Mouse (Mus musculus): Measurements from ENCODE around the gene Rspry1.

Gene Rspry1

DNA sequence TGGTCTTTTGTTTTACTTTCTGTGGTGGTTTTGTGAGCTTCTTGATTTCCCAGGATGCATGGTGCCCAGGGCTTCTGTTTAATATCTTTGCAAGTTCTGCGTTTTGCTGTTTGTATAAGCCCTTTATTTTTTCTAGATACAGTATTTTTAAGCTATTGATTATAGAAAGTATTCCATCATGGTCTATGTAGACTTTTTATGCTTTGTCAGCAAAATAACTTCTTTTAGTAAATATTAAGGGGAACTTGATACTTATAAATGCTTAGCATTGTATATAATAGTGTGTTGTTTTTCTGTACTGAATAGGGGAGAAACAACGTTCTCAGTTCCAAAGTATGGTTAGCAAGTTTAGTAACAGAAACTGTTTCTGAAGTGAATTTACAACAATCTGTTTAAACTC, 2.3 kb downstream of the Rspry1 start:
- DNase-seq: no peak

DNA sequence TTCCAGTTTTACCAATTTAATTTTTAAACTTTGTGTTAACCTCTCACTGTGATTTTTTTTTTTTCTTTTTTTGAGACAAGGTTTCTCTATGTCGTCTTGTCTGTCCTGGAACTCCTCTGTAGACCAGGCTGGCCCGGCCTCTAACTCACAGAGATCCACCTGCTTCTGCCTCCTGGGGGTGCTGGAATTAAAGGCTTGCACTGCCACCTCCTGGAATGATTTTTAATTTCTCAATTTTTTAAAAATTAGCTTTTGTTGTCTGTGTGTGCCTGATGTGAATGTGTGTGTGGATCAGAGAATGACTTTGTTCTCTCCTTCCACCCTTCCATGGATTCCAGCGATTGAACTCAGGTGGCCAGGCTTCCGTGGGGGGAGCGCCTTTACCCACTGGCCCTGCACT, 5.3 kb downstream of the Rspry1 start:
- no peak for DNase-seq

DNA sequence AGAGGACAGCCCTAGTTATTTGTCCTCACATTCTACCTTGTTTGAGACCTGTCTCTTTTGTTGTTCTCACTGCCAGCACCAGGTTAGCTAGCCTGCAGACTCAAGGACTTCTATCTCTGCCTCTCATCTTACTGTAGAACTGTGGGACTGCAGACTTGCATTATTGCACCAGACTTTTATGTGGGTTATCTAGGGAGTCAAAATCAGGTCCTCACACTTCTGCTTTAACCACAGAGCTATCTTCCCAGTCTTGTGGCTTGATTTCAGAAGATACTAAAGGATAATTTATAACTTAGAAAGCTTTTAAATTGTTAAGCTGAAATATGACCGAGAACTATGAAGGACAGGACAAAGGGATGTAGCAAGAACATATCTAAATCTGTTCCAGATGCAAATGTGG, 23.1 kb downstream of the Rspry1 start:
- no peak for DNase-seq

- no peak for DNase-seq
Observed at GRCm38 (mm10) chr8:94633564-94634194, 31.9 kb downstream of the Rspry1 start.

DNA sequence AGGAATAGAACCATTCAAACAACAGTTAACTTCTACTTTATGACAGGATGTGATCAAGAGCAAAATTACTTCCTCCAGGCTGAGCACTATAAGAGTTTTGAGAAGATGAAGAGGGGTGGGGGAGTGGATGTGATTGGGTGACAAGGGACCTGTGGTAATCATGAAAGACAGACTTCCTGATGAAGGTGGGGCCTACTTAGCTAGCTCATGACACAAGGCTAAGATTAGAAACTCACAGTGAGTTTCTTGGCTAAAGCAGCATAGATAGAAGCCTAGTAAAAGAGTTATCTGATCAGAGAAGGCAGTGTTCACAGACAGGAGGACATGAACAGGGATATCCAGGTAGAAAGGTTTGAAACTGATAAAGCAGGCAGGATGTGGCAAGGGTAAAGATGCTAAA, 32.5 kb downstream of the Rspry1 start:
- DNase-seq: no peak

- DNase-seq: no peak
Observed at GRCm38 (mm10) chr8:94641183-94641582, 39.4 kb downstream of the Rspry1 start.

GRCm38 (mm10) chr8:94641938-94642337, 40.2 kb downstream of the Rspry1 start:
- DNase-seq: no peak

GRCm38 (mm10) chr8:94645202-94645601, 43.5 kb downstream of the Rspry1 start:
- no peak for DNase-seq

- DNase-seq: no peak
Observed at GRCm38 (mm10) chr8:94646165-94646564, 44.4 kb downstream of the Rspry1 start.

DNA sequence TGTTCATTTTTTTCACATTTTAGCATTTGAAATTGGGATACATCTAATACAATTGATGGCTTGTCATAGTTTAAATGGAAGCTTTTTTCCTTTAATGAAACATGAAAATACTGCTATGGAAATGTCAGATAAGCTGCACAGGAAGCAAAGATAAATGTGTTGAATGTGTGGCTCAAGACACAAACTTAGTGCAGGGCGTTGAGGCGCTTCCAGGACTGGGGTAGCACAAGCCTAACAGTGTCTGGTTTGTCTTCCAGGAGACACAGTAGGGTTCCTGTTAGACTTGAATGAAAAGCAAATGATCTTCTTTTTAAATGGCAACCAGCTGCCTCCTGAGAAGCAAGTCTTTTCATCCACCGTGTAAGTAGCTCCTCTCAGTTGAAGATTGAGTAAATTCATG, 47.8 kb downstream of the Rspry1 start:
- no peak for DNase-seq

- DNase-seq: no peak
Observed at GRCm38 (mm10) chr8:94652951-94653350, 51.2 kb downstream of the Rspry1 start.

GRCm38 (mm10) chr8:94654994-94655393, 53.3 kb downstream of the Rspry1 start:
- no peak for DNase-seq

GRCm38 (mm10) chr8:94658031-94658430, 56.3 kb downstream of the Rspry1 start:
- DNase-seq: no peak

DNA sequence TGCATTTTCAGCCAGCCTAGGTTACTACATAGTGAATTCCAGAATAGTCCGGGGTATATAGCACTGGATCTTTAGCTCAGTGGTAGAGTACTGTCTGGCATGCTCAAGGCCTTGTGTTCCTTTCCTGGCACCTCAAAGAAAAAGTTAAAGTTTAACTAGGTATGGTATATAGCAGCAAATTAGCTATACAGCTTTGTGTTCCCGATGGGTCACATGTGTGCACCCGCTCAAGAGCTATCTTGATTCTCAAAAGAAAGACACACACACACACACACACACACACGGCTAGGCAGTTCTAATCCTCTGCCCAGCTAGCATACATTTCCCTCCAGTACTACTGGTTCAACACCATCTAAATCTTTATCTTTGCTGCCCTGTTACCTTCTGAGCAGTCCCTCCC, 58.7 kb downstream of the Rspry1 start:
- no peak for DNase-seq

DNA sequence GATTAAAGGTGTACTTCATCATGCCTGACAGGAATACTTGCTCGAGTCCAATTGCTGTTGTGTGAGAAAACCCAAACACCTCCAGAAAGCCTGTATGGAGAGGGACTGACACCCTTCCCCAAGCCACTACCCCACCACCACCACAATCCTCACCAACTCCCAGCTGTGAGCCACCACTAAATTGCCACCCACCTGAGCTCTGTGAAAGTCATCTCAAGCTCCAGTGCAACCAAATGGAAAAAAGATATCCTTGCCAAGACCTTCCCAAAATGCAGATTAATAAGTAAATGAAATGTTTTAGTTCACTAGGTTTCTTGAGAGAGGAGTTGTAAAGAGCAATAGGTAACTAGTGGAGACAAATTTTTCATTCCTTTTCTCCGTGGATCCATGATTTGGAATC, 63.0 kb downstream of the Rspry1 start:
- DNase-seq: no peak

DNA sequence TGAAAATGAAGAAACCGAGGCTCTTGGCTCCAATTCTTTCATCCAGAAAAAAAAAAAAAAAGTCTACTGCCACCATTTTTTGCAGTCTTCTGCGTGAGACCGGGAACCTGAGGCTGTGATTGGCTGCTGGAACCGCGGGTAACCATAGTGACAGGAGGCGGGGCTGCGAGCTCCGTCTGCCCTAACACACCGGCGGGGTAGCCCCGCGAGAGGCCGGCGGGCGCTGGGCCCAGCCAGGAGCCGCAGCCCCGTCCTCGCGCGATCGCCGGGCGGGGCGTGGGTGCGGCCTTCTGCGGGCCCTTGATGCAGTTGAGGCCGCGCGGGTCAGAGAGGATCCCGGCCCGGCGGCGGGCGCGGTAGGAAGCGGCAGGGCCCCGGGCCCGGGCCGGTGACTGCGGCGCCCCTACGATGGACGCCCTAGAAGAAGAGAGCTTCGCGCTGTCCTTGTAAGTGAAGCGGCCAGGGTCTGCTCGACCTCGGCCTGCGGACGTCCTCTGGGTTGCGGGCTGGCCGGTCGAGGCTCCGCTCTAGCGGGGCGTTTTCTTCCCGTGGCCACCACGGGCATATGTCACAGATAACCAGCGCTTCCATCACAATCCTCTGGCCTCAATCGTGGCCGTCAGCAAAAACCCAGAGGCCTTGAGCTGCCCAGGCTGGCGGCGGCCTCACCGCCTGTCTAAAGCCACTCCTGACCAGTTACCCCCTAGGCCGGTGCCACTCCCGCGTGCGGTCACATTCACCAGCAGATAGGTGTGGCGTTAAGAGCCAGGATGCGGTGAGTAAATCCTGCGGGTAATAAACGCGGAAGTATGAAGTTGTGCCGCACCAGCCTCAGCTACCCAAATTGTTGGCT, 64.9 kb downstream of the Rspry1 start, which contains the start of gene Arl2bp:
TSS of gene Arl2bp (plus strand) at position 145 of the 853 bp plus-strand sequence.
- DNase-seq: peak; percentile 93

DNA sequence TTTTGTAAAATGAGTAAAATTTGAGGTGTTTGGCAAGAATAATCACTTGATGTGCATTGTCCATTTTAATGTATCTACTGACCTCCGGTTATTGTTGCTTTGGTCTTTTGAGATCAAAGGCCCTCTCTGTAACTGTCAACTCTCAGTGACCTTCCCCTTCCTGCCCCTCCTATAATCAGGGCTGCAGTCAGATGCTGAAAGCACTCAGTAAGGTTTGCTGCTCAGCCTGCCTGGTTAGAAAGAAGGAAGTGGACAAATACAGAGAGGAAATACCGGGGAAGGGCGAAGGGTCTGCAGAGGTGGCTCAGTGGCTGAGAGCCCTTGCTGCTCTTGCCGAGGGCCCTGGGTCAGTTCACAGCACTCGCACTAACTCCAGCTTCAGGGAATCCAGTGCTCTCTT, 72.6 kb downstream of the Rspry1 start:
- DNase-seq: no peak

DNA sequence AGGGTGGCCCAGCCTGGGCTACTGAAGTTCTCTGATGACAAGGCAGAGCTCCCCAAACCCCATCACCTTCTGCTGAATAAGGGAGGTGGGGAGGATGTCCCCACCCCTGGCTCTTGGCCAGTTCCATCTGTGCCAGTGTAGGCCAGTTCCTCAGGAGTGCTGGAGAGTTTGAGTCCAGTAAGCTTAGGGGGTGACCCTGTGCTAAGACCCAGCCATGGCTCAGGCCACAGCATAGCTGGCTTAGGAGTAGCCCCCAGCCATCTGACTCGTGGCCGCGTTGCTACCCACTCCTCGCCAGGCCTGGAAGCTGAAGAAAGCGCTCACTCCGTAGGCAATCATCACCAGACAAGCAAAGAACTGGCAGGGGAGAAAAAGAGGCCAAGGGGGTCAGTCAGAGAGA, 74.2 kb downstream of the Rspry1 start:
- no peak for DNase-seq

DNA sequence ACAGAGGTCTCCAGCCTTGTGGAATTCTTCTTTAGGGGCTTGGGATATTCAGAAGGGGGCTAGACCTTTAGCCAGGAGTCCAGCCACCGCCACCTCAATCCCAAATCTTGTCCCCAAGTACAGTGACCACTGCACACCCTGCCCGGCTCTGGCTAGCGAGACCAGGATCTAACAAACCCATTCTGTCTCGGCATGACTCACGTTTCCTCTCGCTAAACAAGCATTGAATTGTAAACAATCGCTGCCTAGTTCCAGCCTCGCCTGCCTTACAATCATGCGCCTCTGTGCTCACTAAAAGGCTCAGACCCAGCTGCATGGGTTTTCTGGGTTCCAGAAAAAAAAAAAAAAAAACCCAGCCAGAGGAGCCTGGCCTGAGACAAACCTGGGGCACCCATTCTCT, 76.8 kb downstream of the Rspry1 start:
- peak; percentile 32 for DNase-seq

DNA sequence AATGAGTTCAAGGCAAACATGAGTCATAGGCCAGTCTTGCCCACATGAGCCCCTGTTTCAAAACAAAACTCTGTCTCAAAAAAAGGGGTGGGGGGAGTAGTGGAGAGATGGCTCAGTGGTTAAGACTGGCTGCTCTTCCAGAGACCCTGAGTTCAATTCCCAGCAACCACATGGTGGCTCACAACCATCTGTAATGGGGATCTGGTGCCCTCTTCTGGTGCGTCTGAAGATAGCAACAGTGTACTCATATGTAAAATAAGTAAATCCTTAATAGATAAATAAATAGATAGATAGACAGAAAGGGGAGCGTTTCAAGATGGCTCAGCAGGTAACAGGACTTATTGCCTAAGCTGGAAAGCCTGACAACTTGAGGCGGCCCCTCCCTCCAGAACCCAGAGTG, 78.7 kb downstream of the Rspry1 start:
- DNase-seq: no peak

- no peak for DNase-seq
Observed at GRCm38 (mm10) chr8:94682732-94683524, 81.2 kb downstream of the Rspry1 start.

DNA sequence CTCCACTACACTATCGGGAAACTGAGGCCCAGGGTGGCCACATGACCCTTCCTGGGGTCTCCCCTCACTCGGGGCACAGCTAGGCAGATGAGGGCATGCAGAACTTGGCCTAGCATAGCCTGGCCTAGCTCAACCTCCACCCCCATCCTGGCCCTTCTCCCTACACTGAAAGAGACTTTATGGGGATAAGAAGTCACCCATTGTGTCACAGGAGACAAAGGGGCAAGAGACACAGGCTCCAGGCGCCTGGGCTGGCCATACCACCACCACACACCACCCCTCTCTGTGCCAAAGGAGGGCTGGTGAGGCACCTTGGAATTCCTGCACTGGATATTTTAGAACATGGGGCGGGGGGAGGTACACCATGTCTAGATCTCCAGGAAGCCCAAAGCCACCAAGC, 82.5 kb downstream of the Rspry1 start:
- no peak for DNase-seq

DNA sequence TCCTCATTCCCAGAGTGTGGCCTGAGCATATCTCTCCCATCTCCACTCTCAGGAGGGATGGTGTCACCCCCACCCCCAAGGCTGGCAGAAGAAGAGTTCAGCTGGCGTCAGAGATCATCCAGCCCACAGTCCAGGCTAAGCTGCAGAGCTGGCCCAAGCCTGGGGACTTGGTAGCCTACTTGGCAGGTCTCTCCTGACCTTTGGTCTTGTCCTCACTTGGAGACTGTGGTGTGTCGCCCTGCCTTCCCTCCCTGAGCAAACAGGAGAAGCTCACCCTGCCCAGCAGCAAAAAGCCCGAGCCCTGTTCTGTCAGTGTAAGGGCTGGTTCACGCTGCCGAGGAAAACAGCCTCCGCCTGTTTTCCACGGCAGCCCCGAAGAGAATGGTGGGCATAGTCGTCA, 84.2 kb downstream of the Rspry1 start:
- DNase-seq: no peak

- no peak for DNase-seq
Observed at GRCm38 (mm10) chr8:94694701-94695100, 93.0 kb downstream of the Rspry1 start.

Data from right cerebral cortex, postnatal 25 days (tissue).